Mouse (Mus musculus): ENCODE measurements around the gene Rassf2. TPM values are rescaled to one million over a fixed set of nuclear protein-coding genes. Genes with fewer than 3 reads are reported as not detected.

Rassf2 gene
- total and polyA plus RNA-seq, 2 experiments from 2014 or later = 19.0 to 39.8 TPM

- Histone ChIP-seq H3K27ac (peak overlapping the region; percentile 32; the same call in 1 of the 2 replicates), H3K4me3 (ENCODE audit: low read length) (no peak overlapping the region), H3K4me2 (ENCODE audit: low read depth, low read length) (no peak overlapping the region), H3K36me3 (ENCODE audit: insufficient read depth, low read length) (no peaks in the 10 kb centered on the region), H3K27me3 (ENCODE audit: insufficient read depth, low read length) (no peaks in the 10 kb centered on the region), H3K9me3 (ENCODE audit: low read length) (no peaks in the 10 kb centered on the region), H3K4me1 (ENCODE audit: insufficient read depth, low read length) (no peaks in the 10 kb centered on the region; the same call in 1 of the 2 replicates), H3K9ac (replicated peaks; ENCODE audit: low read length) (no peak overlapping the region)
- TF ChIP-seq CTCF (IDR thresholded peaks at IDR 0.05; ENCODE audit: low read depth) = no peak
- 91% methylated on average over 7 of the region's 7 CpGs for WGBS
- ATAC-seq = no peak
- no peak for DNase-seq (ENCODE audit: low spot score)
These were observed 9.6 kb downstream of the Rassf2 start for GRCm38 (mm10) chr2:132020420-132020819.

GRCm38 (mm10) chr2:132019372-132019811, 10.7 kb downstream of the Rassf2 start:
- ATAC-seq (no peak), DNase-seq (ENCODE audit: low spot score) (peak; percentile 36)
- H3K9me3 ChIP-seq (ENCODE audit: low read length) = no peaks in the 10 kb centered on the region
- no peak overlapping the region for H3K4me2 ChIP-seq (ENCODE audit: low read depth, low read length)
- TF ChIP-seq CTCF (IDR thresholded peaks at IDR 0.05; ENCODE audit: low read depth) = no peak
- WGBS = 77% methylated on average over 3 of the region's 3 CpGs
- no peaks in the 10 kb centered on the region for H3K27me3 ChIP-seq (ENCODE audit: insufficient read depth, low read length)
- H3K4me3 ChIP-seq (ENCODE audit: low read length) = no peak overlapping the region
- H3K9ac ChIP-seq (replicated peaks; ENCODE audit: low read length) = no peak overlapping the region
- H3K36me3 ChIP-seq (ENCODE audit: insufficient read depth, low read length) = no peaks in the 10 kb centered on the region
- no peak overlapping the region; the same call in 1 of the 2 replicates for H3K27ac ChIP-seq
- no peaks in the 10 kb centered on the region; the same call in 1 of the 2 replicates for H3K4me1 ChIP-seq (ENCODE audit: insufficient read depth, low read length)

- no peaks in the 10 kb centered on the region for H3K9me3 ChIP-seq (ENCODE audit: low read length)
- WGBS = 68% methylated on average over 4 of the region's 4 CpGs
- no peak overlapping the region for H3K4me2 ChIP-seq (ENCODE audit: low read depth, low read length)
- no peaks in the 10 kb centered on the region for H3K27me3 ChIP-seq (ENCODE audit: insufficient read depth, low read length)
- no peaks in the 10 kb centered on the region; the same call in 1 of the 2 replicates for H3K4me1 ChIP-seq (ENCODE audit: insufficient read depth, low read length)
- H3K9ac ChIP-seq (replicated peaks; ENCODE audit: low read length) = no peak overlapping the region
- no peak for TF ChIP-seq CTCF (IDR thresholded peaks at IDR 0.05; ENCODE audit: low read depth)
- ATAC-seq = no peak
- no peaks in the 10 kb centered on the region for H3K36me3 ChIP-seq (ENCODE audit: insufficient read depth, low read length)
- no peak overlapping the region for H3K4me3 ChIP-seq (ENCODE audit: low read length)
- no peak for DNase-seq (ENCODE audit: low spot score)
- no peak overlapping the region for H3K27ac ChIP-seq
These were observed 11.9 kb downstream of the Rassf2 start for GRCm38 (mm10) chr2:132018156-132018555.

- H3K4me2 ChIP-seq (ENCODE audit: low read depth, low read length) = no peak overlapping the region
- 73% methylated on average over 7 of the region's 7 CpGs for WGBS
- DNase-seq (ENCODE audit: low spot score) (no peak), ATAC-seq (no peak)
- H3K9ac ChIP-seq (replicated peaks; ENCODE audit: low read length) = no peak overlapping the region
- no peaks in the 10 kb centered on the region for H3K9me3 ChIP-seq (ENCODE audit: low read length)
- no peak overlapping the region for H3K27ac ChIP-seq
- H3K4me3 ChIP-seq (ENCODE audit: low read length) = no peak overlapping the region
- H3K27me3 ChIP-seq (ENCODE audit: insufficient read depth, low read length) = no peaks in the 10 kb centered on the region
- TF ChIP-seq CTCF (IDR thresholded peaks at IDR 0.05; ENCODE audit: low read depth) = no peak
- H3K36me3 ChIP-seq (ENCODE audit: insufficient read depth, low read length) = no peaks in the 10 kb centered on the region
- H3K4me1 ChIP-seq (ENCODE audit: insufficient read depth, low read length) = no peaks in the 10 kb centered on the region; the same call in 1 of the 2 replicates
These were observed 12.4 kb downstream of the Rassf2 start for GRCm38 (mm10) chr2:132017611-132018010.

- Histone ChIP-seq H3K9ac (replicated peaks; ENCODE audit: low read length) (no peak overlapping the region), H3K9me3 (ENCODE audit: low read length) (no peaks in the 10 kb centered on the region), H3K4me1 (ENCODE audit: insufficient read depth, low read length) (no peaks in the 10 kb centered on the region), H3K36me3 (ENCODE audit: insufficient read depth, low read length) (peaks cover 10% of the 10 kb centered on the region; the same call in 1 of the 2 replicates), H3K27ac (no peak overlapping the region), H3K27me3 (ENCODE audit: insufficient read depth, low read length) (no peaks in the 10 kb centered on the region), H3K4me2 (ENCODE audit: low read depth, low read length) (no peak overlapping the region), H3K4me3 (ENCODE audit: low read length) (no peak overlapping the region)
- ATAC-seq (no peak), DNase-seq (ENCODE audit: low spot score) (no peak)
- 65% methylated on average over 1 of the region's 1 CpGs for WGBS
- no peak for TF ChIP-seq CTCF (IDR thresholded peaks at IDR 0.05; ENCODE audit: low read depth)
These were observed 14.0 kb downstream of the Rassf2 start for GRCm38 (mm10) chr2:132016034-132016433.

GRCm38 (mm10) chr2:132013152-132013551, 16.9 kb downstream of the Rassf2 start:
- Histone ChIP-seq H3K4me2 (ENCODE audit: low read depth, low read length) (no peak overlapping the region), H3K27me3 (ENCODE audit: insufficient read depth, low read length) (no peaks in the 10 kb centered on the region), H3K27ac (no peak overlapping the region), H3K4me1 (ENCODE audit: insufficient read depth, low read length) (no peaks in the 10 kb centered on the region), H3K9me3 (ENCODE audit: low read length) (no peaks in the 10 kb centered on the region), H3K36me3 (ENCODE audit: insufficient read depth, low read length) (peaks cover 15% of the 10 kb centered on the region; the same call in 1 of the 2 replicates), H3K9ac (replicated peaks; ENCODE audit: low read length) (no peak overlapping the region), H3K4me3 (ENCODE audit: low read length) (no peak overlapping the region)
- ATAC-seq = no peak
- WGBS = 94% methylated on average over 4 of the region's 4 CpGs
- TF ChIP-seq CTCF (IDR thresholded peaks at IDR 0.05; ENCODE audit: low read depth) = no peak
- DNase-seq (ENCODE audit: low spot score) = no peak

- Histone ChIP-seq H3K9ac (replicated peaks; ENCODE audit: low read length) (no peak overlapping the region), H3K4me3 (ENCODE audit: low read length) (no peak overlapping the region), H3K9me3 (ENCODE audit: low read length) (no peaks in the 10 kb centered on the region), H3K4me1 (ENCODE audit: insufficient read depth, low read length) (no peaks in the 10 kb centered on the region), H3K4me2 (ENCODE audit: low read depth, low read length) (no peak overlapping the region), H3K27me3 (ENCODE audit: insufficient read depth, low read length) (no peaks in the 10 kb centered on the region), H3K27ac (no peak overlapping the region), H3K36me3 (ENCODE audit: insufficient read depth, low read length) (peaks cover 15% of the 10 kb centered on the region; the same call in 1 of the 2 replicates)
- DNase-seq (ENCODE audit: low spot score) (no peak), ATAC-seq (no peak)
- WGBS = 88% methylated on average over 2 of the region's 2 CpGs
- TF ChIP-seq CTCF (IDR thresholded peaks at IDR 0.05; ENCODE audit: low read depth) = no peak
These were observed 19.3 kb downstream of the Rassf2 start for GRCm38 (mm10) chr2:132010781-132011180.

Data from hindbrain, postnatal 0 days (tissue).